Mouse (Mus musculus) forebrain, postnatal 0 days (tissue): ENCODE measurements around the gene Gm6588. TPM values are rescaled to one million over a fixed set of nuclear protein-coding genes. Genes with fewer than 3 reads are reported as not detected.

ENCODE experiments used
- ATAC-seq: fragments of 200-750 bp; cut with Nextera tagmentation; 2 replicates; pipeline ENCODE4 v1.8.0; 2017; ENCODE audit warnings: mild to moderate bottlenecking, moderate library complexity
- DNase-seq: peaks from one replicate; pipeline ENCODE4 v3.0.0-alpha.2; 2015
- H3K27ac ChIP-seq: fragments of 300-500 bp; sonication (generic); 2 replicates; pipeline ENCODE4 v1.5.1; 2014; ENCODE audit warnings: low read depth, mild to moderate bottlenecking, antibody characterized with exemption, low read length, moderate library complexity, mixed read lengths
- H3K27me3 ChIP-seq: fragments of 300-500 bp; sonication (generic); 2 replicates; pipeline ENCODE4 v1.6.1; 2014; ENCODE audit warnings: mild to moderate bottlenecking, low read length, mixed read lengths; ENCODE audit not compliant: insufficient read depth
- H3K36me3 ChIP-seq: fragments of 300-500 bp; sonication (generic); 2 replicates; pipeline ENCODE4 v1.6.1; 2014; ENCODE audit warnings: mild to moderate bottlenecking, moderate library complexity; ENCODE audit not compliant: insufficient read depth
- H3K4me1 ChIP-seq: fragments of 300-500 bp; sonication (generic); 2 replicates; pipeline ENCODE4 v1.6.1; 2014; ENCODE audit warnings: antibody characterized with exemption; ENCODE audit not compliant: insufficient read depth
- H3K4me2 ChIP-seq: fragments of 300-500 bp; sonication (generic); 2 replicates; pipeline ENCODE4 v1.6.1; 2014; ENCODE audit warnings: low read depth, mild to moderate bottlenecking, moderate library complexity
- H3K4me3 ChIP-seq: fragments of 300-500 bp; sonication (generic); 2 replicates; pipeline ENCODE4 v1.5.1; 2014; ENCODE audit warnings: low read depth, low read length, mixed read lengths
- H3K9ac ChIP-seq: fragments of 300-500 bp; sonication (generic); 2 replicates; pipeline ENCODE4 v1.6.1; 2014; ENCODE audit warnings: mild to moderate bottlenecking
- H3K9me3 ChIP-seq: fragments of 300-500 bp; sonication (generic); 2 replicates; pipeline ENCODE4 v1.6.1; 2016; ENCODE audit warnings: low read length
- CTCF ChIP-seq: sonication (generic); IDR thresholded peaks from 2 replicates; pipeline ENCODE4 v1.5.1; 2016; ENCODE audit warnings: antibody characterized with exemption, control low read depth, low read depth
- WGBS: fragments of 180-500 bp; shearing (Covaris S2); extraction: QIAGEN DNeasy Blood & Tissue Kit; methylation state at CpG from one replicate; pipeline ENCODE4 v1.1.7; 2014; 5-methylcytosine and 5-hydroxymethylcytosine counted together
- polyA plus RNA-seq: library from polyadenylated mRNA; unstranded; fragments of >200 nt; fragmentation: Nextera tagmentation; extraction: Ambion mirVana; gene quantifications from 2 replicates; pipeline ENCODE4 v1.2.1, GENCODE M21; 2015
- total RNA-seq: library from RNA; depleted of rRNA; stranded (reverse); fragments of >200 nt; gene quantifications from 2 replicates; pipeline ENCODE4 v1.2.3, GENCODE M21; 2014; rRNA removed

Gm6588 gene
- total and polyA plus RNA-seq, 2 experiments from 2014 or later = 0.11 TPM; not detected in 1

GRCm38 (mm10) chr5:112498921-112499917, 50.0 kb downstream of the Gm6588 start:
- no peaks in the 10 kb centered on the region for H3K36me3 ChIP-seq
- H3K4me2 ChIP-seq = no peak overlapping the region
- DNase-seq (no peak), ATAC-seq (no peak)
- no peak overlapping the region for H3K27ac ChIP-seq
- no peaks in the 10 kb centered on the region for H3K27me3 ChIP-seq
- no peaks in the 10 kb centered on the region for H3K4me1 ChIP-seq
- no peak for TF ChIP-seq CTCF
- WGBS = 66% methylated on average over 13 of the region's 13 CpGs
- H3K9ac ChIP-seq = no peak overlapping the region
- H3K4me3 ChIP-seq = no peak overlapping the region
- no peaks in the 10 kb centered on the region for H3K9me3 ChIP-seq

- Histone ChIP-seq H3K9ac (no peak overlapping the region), H3K4me2 (no peak overlapping the region), H3K27ac (peak overlapping the region; percentile 16; the same call in 1 of the 2 replicates), H3K4me3 (no peak overlapping the region), H3K27me3 (no peaks in the 10 kb centered on the region), H3K9me3 (no peaks in the 10 kb centered on the region), H3K36me3 (no peaks in the 10 kb centered on the region), H3K4me1 (no peaks in the 10 kb centered on the region)
- DNase-seq = no peak
- WGBS = 36% methylated on average over 8 of the region's 8 CpGs
- peak; percentile 65 for ATAC-seq
- TF ChIP-seq CTCF = 0 out of 2 replicates have a peak, but pooled peaks have one; percentile 14
Observed at GRCm38 (mm10) chr5:112499918-112500682, 50.9 kb downstream of the Gm6588 start.

Other genes with a start within 250 kb of the Gm6588 start
- gene Cryba4, start 196.9 kb upstream of the Gm6588 start, total RNA-seq = 2.5 TPM in 1 of 2 replicates, not detected in the other
- gene Cryba4, start 196.9 kb upstream of the Gm6588 start, polyA plus RNA-seq = 2.4 and 2.6 TPM in 2 replicates
- 5.0 and 6.3 TPM in 2 replicates for gene Crybb1, start 193.6 kb upstream of the Gm6588 start, total RNA-seq
- gene Crybb1, start 193.6 kb upstream of the Gm6588 start, polyA plus RNA-seq = 10.4 and 10.8 TPM in 2 replicates
- gene Tpst2, start 172.7 kb upstream of the Gm6588 start, total RNA-seq = 43.4 and 45.0 TPM in 2 replicates
- 37.9 and 39.0 TPM in 2 replicates for gene Tpst2, start 172.7 kb upstream of the Gm6588 start, polyA plus RNA-seq
- 15.6 and 20.8 TPM in 2 replicates for gene Tfip11, start 123.1 kb upstream of the Gm6588 start, total RNA-seq
- gene Tfip11, start 123.1 kb upstream of the Gm6588 start, polyA plus RNA-seq = 20.5 and 26.9 TPM in 2 replicates
- 61.5 and 67.9 TPM in 2 replicates for gene Srrd, start 106.4 kb upstream of the Gm6588 start, total RNA-seq
- 51.1 and 52.2 TPM in 2 replicates for gene Srrd, start 106.4 kb upstream of the Gm6588 start, polyA plus RNA-seq
- gene Hps4, start 106.3 kb upstream of the Gm6588 start, total RNA-seq = 24.6 and 25.4 TPM in 2 replicates
- gene Hps4, start 106.3 kb upstream of the Gm6588 start, polyA plus RNA-seq = 23.7 and 26.5 TPM in 2 replicates
- gene Gm6583, start 93.4 kb upstream of the Gm6588 start, total RNA-seq = not detected in 2 replicates
- not detected in 2 replicates for gene Gm6583, start 93.4 kb upstream of the Gm6588 start, polyA plus RNA-seq
- gene Asphd2, start 54.6 kb upstream of the Gm6588 start, total RNA-seq = 132 and 138 TPM in 2 replicates
- gene Asphd2, start 54.6 kb upstream of the Gm6588 start, polyA plus RNA-seq = 128 and 132 TPM in 2 replicates
- 46.3 and 73.8 TPM in 2 replicates for gene Sez6l, start 127.8 kb downstream of the Gm6588 start, total RNA-seq
- gene Sez6l, start 127.8 kb downstream of the Gm6588 start, polyA plus RNA-seq = 28.3 and 48.4 TPM in 2 replicates